Mouse (Mus musculus): ENCODE measurements around the gene Gm3055. TPM values are rescaled to one million over a fixed set of nuclear protein-coding genes. Genes with fewer than 3 reads are reported as not detected.
"Not testable (repeated sequence)": the region's sequence is repeated elsewhere in the genome, so short reads cannot be mapped to it uniquely, and the experiment has no call there.

The Gm3055 gene
- total RNA-seq (2022): 1 to 10 TPM; 1.4 to 4.2 (median 2.5) TPM

DNA sequence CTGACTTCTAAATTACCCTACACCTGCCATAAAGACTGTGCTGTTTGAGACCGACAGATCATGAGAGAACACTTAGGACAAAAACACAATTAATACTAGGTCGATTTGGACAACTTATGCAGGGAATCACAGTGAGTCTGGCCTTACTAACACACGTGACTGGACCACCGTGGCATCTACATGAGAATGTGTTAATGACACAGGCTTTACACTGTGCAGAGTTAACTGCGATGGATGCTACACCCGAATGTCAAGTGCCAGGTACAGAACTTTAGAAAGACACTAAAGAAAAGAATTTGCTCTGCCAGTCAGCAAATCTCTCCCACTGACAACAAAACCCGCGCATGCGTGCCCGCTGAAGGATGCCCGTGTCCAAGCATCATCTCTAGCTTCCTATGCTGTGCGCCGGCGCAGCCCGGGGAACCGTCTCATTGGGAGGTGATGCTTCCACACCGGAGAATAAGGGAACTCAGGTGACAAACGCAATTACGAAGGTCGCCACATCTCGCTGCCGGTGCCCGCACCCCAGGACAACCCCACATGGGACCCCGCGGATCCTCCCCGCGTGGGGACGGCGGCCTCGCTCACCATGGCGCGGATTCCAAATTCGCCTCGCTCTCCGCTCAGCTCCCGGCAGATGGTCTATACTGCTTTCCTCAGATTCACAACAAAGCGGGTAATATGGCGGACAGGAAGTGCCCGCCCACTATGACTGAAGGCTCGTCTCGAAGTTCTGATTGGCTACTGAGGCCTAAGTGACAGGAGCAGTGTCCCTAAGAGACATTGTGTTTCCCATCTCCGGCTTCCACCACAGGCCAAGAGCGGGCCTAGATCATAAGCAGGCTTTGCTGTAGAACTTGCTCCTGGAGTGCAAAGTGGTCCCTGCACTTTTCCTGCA lies at the start of gene Gm3055:
Gene Gm3055 (minus strand): TSS at position 656 of the 898 bp plus-strand sequence.
- DNase-seq (ENCODE audit: low spot score): not testable (repeated sequence)

DNA sequence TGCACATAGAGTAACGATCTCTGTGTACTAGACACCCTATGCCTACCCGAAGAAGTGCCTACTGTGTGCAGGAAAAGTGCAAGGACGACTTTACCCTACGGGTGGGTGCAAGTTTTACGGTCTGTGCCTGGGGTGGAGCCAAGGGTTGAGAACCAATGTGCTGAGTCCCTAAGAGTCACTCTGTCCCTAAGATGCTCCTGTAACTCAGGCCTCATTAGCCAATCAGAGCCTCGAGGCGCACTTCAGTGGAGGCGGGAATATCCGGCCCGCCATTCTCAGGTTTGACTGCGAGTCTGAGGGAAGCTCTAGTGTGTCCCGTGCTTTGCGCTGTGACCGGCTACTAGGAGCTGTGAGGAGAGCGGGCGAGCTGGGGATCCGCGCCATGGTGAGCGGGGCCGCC lies 40.9 kb upstream of the Gm3055 start, which contains the start of gene Gm4767:
Gene Gm4767 (plus strand): TSS at position 288 of the 400 bp plus-strand sequence.
- not testable (repeated sequence) for DNase-seq (ENCODE audit: low spot score)

GRCm38 (mm10) chr10:81771404-81771777 lies 430 bp upstream of the Gm3055 start:
- not testable (repeated sequence) for DNase-seq (ENCODE audit: low spot score)

GRCm38 (mm10) chr10:81704531-81705301 lies 66.2 kb downstream of the Gm3055 start, which contains the start of gene Zfp433:
Zfp433 (plus strand) TSS chr10:81704825.
- not testable (repeated sequence) for DNase-seq (ENCODE audit: low spot score)

Other genes starting within 250 kb of the Gm3055 start
- gene Gna15, start 246.9 kb downstream of the Gm3055 start, total RNA-seq (2022): under 1 TPM; 0.37 to 0.78 (median 0.54) TPM
- 10 to 100 TPM; 47.7 to 54.1 (median 50.9) TPM for gene Gna11, start 226.0 kb downstream of the Gm3055 start, total RNA-seq (2022)
- 1,000 to 10,000 TPM; 1,133 to 1,192 (median 1,173) TPM for gene Aes, start 211.7 kb downstream of the Gm3055 start, total RNA-seq (2022)
- gene Tle2, start 196.6 kb downstream of the Gm3055 start, total RNA-seq (2022): 10 to 100 TPM in 2 of 4 experiments, 1 to 10 TPM in 2; 5.4 to 12.1 (median 9.1) TPM
- gene Tle6, start 170.1 kb downstream of the Gm3055 start, total RNA-seq (2022): 10 to 100 TPM in 1 of 4 experiments, 1 to 10 TPM in 3; 6.8 to 12.7 (median 9.3) TPM
- 1 to 10 TPM; 2.3 to 4.4 (median 3.0) TPM for gene BC025920, start 164.9 kb downstream of the Gm3055 start, total RNA-seq (2022)
- 1 to 10 TPM; 6.8 to 8.4 (median 7.3) TPM for gene Sirt6, start 143.4 kb downstream of the Gm3055 start, total RNA-seq (2022)
- gene Ankrd24, start 142.6 kb downstream of the Gm3055 start, total RNA-seq (2022): 10 to 100 TPM in 1 of 4 experiments, 1 to 10 TPM in 3; 7.3 to 12.4 (median 8.5) TPM
- gene Gm10778, start 122.1 kb downstream of the Gm3055 start, total RNA-seq (2022): 1 to 10 TPM; 1.8 to 2.2 (median 2.1) TPM
- gene Zfp433, start 66.3 kb downstream of the Gm3055 start, total RNA-seq (2022): 1 to 10 TPM; 3.7 to 5.7 (median 5.1) TPM
- 1 to 10 TPM in 3 of 4 experiments, under 1 TPM in 1; 0.73 to 1.8 (median 1.4) TPM for gene Gm4767, start 41.0 kb upstream of the Gm3055 start, total RNA-seq (2022)
- gene Gm32687, start 92.8 kb upstream of the Gm3055 start, total RNA-seq (2022): 1 to 10 TPM in 3 of 4 experiments, under 1 TPM in 1; 0.95 to 2.1 (median 1.3) TPM
- under 1 TPM; 0.46 to 0.87 (median 0.72) TPM for gene Zfp781, start 159.3 kb upstream of the Gm3055 start, total RNA-seq (2022)